Mouse (Mus musculus): Measurements from ENCODE around the gene Lancl3. TPM values are rescaled to one million over a fixed set of nuclear protein-coding genes. Genes with fewer than 3 reads are reported as not detected.

Gene Lancl3
- polyA plus RNA-seq, 1 experiment from 2014 or later: 0.17 TPM

DNA sequence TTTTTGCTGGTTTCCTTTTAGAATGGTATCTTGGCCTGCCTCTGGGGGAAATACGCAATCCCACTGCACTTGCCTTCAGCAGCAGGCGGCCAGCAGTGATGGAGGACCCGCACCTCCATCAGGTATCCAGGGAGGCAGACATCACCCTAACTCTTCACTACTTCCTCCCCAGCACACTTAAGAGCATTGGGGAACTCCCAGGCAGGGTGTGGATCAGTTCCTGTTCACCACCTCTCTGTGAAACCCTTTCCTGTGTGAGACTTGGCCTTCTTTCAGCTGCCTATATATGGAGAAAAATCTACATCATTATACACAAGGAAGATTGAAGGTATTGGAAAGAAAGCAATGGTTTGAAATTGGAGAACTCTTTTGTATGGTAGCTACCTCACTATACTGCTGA, 19.9 kb downstream of the Lancl3 start:
- H3K4me2 ChIP-seq (ENCODE audit: low read depth, severe bottlenecking): no peak overlapping the region
- no peak overlapping the region for H3K4me3 ChIP-seq (ENCODE audit: low read depth, low read length)
- H3K9me3 ChIP-seq (ENCODE audit: control insufficient read depth, low read length): no peaks in the 10 kb centered on the region
- H3K27me3 ChIP-seq (ENCODE audit: control insufficient read depth, insufficient read depth, low read length): no peaks in the 10 kb centered on the region
- no peak overlapping the region for H3K27ac ChIP-seq (replicated peaks; ENCODE audit: low read depth, low read length)
- no peaks in the 10 kb centered on the region for H3K36me3 ChIP-seq (ENCODE audit: control insufficient read depth, insufficient read depth, low read length)
- WGBS: 93% methylated on average over 3 of the region's 3 CpGs
- DNase-seq (ENCODE audit: low spot score) (no peak), ATAC-seq (ENCODE audit: insufficient number of reproducible peaks, low FRiP score, low TSS enrichment, low read depth) (no peak)
- no peaks in the 10 kb centered on the region for H3K4me1 ChIP-seq (ENCODE audit: control insufficient read depth, insufficient read depth, low read length)
- no peak overlapping the region for H3K9ac ChIP-seq (ENCODE audit: low read length)

DNA sequence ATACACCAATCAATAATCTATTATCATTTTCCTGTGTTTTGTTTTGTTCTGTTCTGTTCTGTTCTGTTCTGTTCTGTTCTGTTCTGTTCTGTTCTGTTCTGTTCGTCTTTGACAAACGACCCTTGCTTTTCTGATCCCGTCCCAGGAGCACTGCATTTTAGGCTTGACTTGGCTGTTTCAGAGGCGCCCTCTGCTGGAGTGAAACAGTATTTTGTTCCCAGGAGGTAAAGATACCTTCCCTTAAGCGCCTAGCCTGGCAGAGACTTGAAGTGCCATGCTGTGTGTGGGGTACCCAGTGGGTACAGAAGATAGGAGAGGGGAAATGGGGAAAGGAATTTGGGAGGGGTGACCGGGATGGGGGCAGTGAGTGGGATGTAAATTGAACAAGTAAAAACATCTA, 21.5 kb downstream of the Lancl3 start:
- no peak overlapping the region for H3K4me3 ChIP-seq (ENCODE audit: low read depth, low read length)
- H3K9ac ChIP-seq (ENCODE audit: low read length): no peak overlapping the region
- no peaks in the 10 kb centered on the region for H3K36me3 ChIP-seq (ENCODE audit: control insufficient read depth, insufficient read depth, low read length)
- DNase-seq (ENCODE audit: low spot score) (peak; percentile 67), ATAC-seq (ENCODE audit: insufficient number of reproducible peaks, low FRiP score, low TSS enrichment, low read depth) (no peak)
- H3K4me2 ChIP-seq (ENCODE audit: low read depth, severe bottlenecking): no peak overlapping the region
- no peaks in the 10 kb centered on the region for H3K27me3 ChIP-seq (ENCODE audit: control insufficient read depth, insufficient read depth, low read length)
- 36% methylated on average over 6 of the region's 6 CpGs for WGBS
- no peaks in the 10 kb centered on the region for H3K4me1 ChIP-seq (ENCODE audit: control insufficient read depth, insufficient read depth, low read length)
- H3K9me3 ChIP-seq (ENCODE audit: control insufficient read depth, low read length): no peaks in the 10 kb centered on the region
- no peak overlapping the region for H3K27ac ChIP-seq (replicated peaks; ENCODE audit: low read depth, low read length)

DNA sequence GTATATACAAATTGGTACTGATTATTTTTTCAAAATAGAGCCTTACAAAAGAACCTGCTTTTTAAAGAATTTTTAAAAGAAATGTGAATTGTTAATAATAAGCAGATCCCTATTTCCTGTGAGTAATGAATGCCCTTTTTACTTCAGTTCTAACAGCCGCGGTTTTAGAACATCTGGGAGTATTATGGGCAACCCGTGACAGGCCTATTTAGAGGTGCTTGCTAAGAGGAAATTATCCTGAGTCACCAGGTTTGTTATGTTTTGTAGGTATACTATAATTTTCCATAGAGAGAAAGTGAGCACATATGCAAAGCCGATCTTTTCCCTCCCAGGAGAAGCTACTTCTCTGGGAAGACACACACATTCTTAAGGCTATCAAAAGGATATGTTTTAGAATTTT, 22.0 kb downstream of the Lancl3 start:
- Histone ChIP-seq H3K4me1 (ENCODE audit: control insufficient read depth, insufficient read depth, low read length) (no peaks in the 10 kb centered on the region), H3K9ac (ENCODE audit: low read length) (no peak overlapping the region), H3K4me2 (ENCODE audit: low read depth, severe bottlenecking) (no peak overlapping the region), H3K9me3 (ENCODE audit: control insufficient read depth, low read length) (no peaks in the 10 kb centered on the region), H3K4me3 (ENCODE audit: low read depth, low read length) (no peak overlapping the region), H3K27me3 (ENCODE audit: control insufficient read depth, insufficient read depth, low read length) (no peaks in the 10 kb centered on the region), H3K27ac (replicated peaks; ENCODE audit: low read depth, low read length) (no peak overlapping the region), H3K36me3 (ENCODE audit: control insufficient read depth, insufficient read depth, low read length) (no peaks in the 10 kb centered on the region)
- 77% methylated on average over 4 of the region's 4 CpGs for WGBS
- DNase-seq (ENCODE audit: low spot score): no peak
- no peak for ATAC-seq (ENCODE audit: insufficient number of reproducible peaks, low FRiP score, low TSS enrichment, low read depth)

DNA sequence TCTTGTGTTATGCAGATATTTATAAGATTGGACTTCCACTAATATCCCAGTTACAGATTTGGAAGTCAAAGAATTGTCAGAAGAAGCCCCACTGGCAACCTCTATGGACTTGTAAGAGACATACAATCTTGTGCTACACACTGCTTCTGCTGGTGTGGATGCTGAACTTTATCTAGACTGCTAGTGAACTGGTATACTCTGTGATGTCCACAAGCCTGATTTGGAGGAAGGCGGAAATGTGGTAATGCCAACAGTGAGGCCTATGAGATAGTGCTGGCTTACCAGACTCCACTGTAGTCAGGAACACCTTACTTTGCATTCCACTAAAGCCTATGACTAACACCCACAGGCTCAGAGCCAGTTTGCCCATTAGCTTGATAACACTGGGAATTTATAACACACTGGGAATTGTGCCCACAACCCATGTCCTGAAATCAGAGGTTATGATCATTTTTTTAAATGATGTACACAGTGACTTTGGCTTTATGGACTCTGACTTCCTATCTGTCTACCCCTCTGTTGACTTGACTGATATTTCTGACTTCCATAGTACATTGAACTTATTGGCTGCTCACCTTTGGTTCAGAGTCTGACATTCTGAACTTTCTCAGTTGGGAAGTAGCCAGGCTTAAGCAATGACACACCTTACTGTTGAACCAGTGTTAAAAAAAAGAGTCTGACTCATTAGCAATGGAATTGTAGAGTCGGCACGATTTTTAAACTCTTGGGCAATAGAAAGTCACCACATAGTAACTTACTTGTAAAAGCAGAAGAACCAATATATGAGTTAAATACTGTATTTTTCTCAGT, 22.9 kb downstream of the Lancl3 start:
- Histone ChIP-seq H3K4me3 (ENCODE audit: low read depth, low read length) (no peak overlapping the region), H3K36me3 (ENCODE audit: control insufficient read depth, insufficient read depth, low read length) (no peaks in the 10 kb centered on the region), H3K4me2 (ENCODE audit: low read depth, severe bottlenecking) (no peak overlapping the region), H3K27ac (replicated peaks; ENCODE audit: low read depth, low read length) (no peak overlapping the region), H3K9ac (ENCODE audit: low read length) (no peak overlapping the region), H3K27me3 (ENCODE audit: control insufficient read depth, insufficient read depth, low read length) (no peaks in the 10 kb centered on the region), H3K4me1 (ENCODE audit: control insufficient read depth, insufficient read depth, low read length) (no peaks in the 10 kb centered on the region), H3K9me3 (ENCODE audit: control insufficient read depth, low read length) (no peaks in the 10 kb centered on the region)
- DNase-seq (ENCODE audit: low spot score) (no peak), ATAC-seq (ENCODE audit: insufficient number of reproducible peaks, low FRiP score, low TSS enrichment, low read depth) (no peak)
- 84% methylated on average over 3 of the region's 3 CpGs for WGBS

DNA sequence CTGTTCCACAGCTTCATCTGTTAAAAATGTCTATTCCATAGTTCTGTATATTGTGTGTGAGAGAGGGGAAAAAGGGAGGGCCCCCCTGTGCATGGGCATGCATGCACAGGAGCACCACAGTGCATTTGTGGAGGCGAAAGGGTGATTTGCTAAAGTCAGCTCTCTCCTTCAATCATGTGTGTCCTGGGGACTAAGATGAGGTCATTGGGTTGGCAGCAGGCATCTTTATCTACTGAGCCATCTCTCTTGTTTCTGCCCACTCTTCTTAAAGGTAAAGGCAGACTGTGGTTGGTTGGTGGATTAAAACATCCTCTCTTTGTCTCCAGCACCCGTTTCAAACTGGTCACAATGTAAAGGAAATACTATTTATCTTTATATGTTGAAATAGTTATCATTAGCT, 27.4 kb downstream of the Lancl3 start:
- no peak overlapping the region for H3K9ac ChIP-seq (ENCODE audit: low read length)
- H3K27me3 ChIP-seq (ENCODE audit: control insufficient read depth, insufficient read depth, low read length): no peaks in the 10 kb centered on the region
- no peak overlapping the region for H3K4me2 ChIP-seq (ENCODE audit: low read depth, severe bottlenecking)
- no peaks in the 10 kb centered on the region for H3K36me3 ChIP-seq (ENCODE audit: control insufficient read depth, insufficient read depth, low read length)
- H3K4me3 ChIP-seq (ENCODE audit: low read depth, low read length): no peak overlapping the region
- no peaks in the 10 kb centered on the region for H3K4me1 ChIP-seq (ENCODE audit: control insufficient read depth, insufficient read depth, low read length)
- H3K27ac ChIP-seq (replicated peaks; ENCODE audit: low read depth, low read length): no peak overlapping the region
- WGBS: 86% methylated on average over 2 of the region's 2 CpGs
- no peaks in the 10 kb centered on the region for H3K9me3 ChIP-seq (ENCODE audit: control insufficient read depth, low read length)
- DNase-seq (ENCODE audit: low spot score) (no peak), ATAC-seq (ENCODE audit: insufficient number of reproducible peaks, low FRiP score, low TSS enrichment, low read depth) (no peak)

DNA sequence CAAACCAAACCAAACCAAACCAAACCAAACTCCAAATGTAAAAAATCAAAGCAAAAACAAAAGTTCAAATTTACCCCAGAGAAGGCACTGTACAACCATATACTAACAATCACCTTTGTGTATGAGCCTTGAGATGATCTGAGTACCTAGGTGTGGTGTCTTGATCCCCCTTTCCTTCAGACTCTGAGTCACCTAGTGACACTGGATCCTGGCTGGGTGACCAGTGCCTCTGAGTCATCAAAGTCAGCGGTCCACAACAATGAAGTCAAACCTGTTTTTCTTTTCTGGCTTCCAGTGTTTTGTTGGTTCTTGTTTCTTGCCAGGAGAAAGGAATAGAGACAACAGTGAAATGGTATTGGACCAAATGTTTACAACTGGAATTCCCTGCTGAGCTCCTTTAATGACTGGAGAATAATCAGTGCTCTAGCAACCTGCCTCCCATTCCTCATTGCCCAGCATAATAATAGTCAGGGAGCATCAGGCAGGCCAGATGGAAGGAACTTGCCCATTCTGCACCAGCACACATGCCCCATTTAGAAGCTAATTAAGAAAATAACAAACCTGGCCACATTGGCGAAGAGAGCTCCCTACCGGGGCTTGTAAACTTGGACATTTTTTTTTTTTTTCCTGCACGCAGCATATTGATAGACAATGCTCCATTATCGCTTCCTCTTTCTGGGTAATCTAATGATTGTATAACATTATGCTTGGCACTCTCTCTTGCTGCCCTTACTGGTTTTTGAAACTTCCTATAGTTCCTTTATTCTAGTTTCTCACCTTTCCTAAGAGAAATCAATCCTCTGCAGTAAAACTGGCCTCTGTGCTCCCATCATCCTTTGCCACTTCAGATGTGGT, 41.3 kb downstream of the Lancl3 start:
- Histone ChIP-seq H3K27ac (replicated peaks; ENCODE audit: low read depth, low read length) (no peak overlapping the region), H3K9ac (ENCODE audit: low read length) (no peak overlapping the region), H3K36me3 (ENCODE audit: control insufficient read depth, insufficient read depth, low read length) (no peaks in the 10 kb centered on the region), H3K9me3 (ENCODE audit: control insufficient read depth, low read length) (no peaks in the 10 kb centered on the region), H3K4me1 (ENCODE audit: control insufficient read depth, insufficient read depth, low read length) (no peaks in the 10 kb centered on the region), H3K27me3 (ENCODE audit: control insufficient read depth, insufficient read depth, low read length) (no peaks in the 10 kb centered on the region), H3K4me3 (ENCODE audit: low read depth, low read length) (no peak overlapping the region), H3K4me2 (ENCODE audit: low read depth, severe bottlenecking) (no peak overlapping the region)
- no peak for DNase-seq (ENCODE audit: low spot score)
- WGBS: 67% methylated on average over 5 of the region's 5 CpGs
- no peak for ATAC-seq (ENCODE audit: insufficient number of reproducible peaks, low FRiP score, low TSS enrichment, low read depth)

DNA sequence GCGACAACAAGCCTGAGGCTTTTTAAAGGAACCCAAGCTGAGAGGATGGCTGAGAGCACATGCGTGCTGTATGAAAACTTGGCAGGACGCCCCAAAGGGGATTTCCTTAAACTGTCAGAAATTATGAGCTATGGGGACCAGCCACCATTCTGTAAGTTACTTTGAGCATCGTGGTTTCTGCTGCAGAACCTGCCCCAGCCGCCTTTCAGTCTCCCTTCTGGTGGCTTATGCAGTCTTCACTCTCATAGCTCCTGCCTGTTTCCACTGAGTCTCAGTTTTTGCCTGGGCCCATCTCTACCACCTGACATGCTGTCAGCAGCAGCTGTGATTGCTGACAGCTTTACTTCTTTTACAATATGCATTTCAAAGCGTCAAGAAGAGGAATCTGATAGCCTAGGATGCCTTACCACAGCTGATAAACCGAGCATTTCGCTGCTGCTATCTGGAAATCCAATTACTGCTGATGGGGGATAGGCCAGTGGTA, 43.7 kb downstream of the Lancl3 start:
- Histone ChIP-seq H3K9me3 (ENCODE audit: control insufficient read depth, low read length) (no peaks in the 10 kb centered on the region), H3K4me2 (ENCODE audit: low read depth, severe bottlenecking) (no peak overlapping the region), H3K4me1 (ENCODE audit: control insufficient read depth, insufficient read depth, low read length) (no peaks in the 10 kb centered on the region), H3K9ac (ENCODE audit: low read length) (no peak overlapping the region), H3K36me3 (ENCODE audit: control insufficient read depth, insufficient read depth, low read length) (no peaks in the 10 kb centered on the region), H3K4me3 (ENCODE audit: low read depth, low read length) (no peak overlapping the region), H3K27me3 (ENCODE audit: control insufficient read depth, insufficient read depth, low read length) (no peaks in the 10 kb centered on the region), H3K27ac (replicated peaks; ENCODE audit: low read depth, low read length) (no peak overlapping the region)
- no peak for ATAC-seq (ENCODE audit: insufficient number of reproducible peaks, low FRiP score, low TSS enrichment, low read depth)
- no peak for DNase-seq (ENCODE audit: low spot score)
- 68% methylated on average over 8 of the region's 8 CpGs for whole genome bisulfite sequencing

DNA sequence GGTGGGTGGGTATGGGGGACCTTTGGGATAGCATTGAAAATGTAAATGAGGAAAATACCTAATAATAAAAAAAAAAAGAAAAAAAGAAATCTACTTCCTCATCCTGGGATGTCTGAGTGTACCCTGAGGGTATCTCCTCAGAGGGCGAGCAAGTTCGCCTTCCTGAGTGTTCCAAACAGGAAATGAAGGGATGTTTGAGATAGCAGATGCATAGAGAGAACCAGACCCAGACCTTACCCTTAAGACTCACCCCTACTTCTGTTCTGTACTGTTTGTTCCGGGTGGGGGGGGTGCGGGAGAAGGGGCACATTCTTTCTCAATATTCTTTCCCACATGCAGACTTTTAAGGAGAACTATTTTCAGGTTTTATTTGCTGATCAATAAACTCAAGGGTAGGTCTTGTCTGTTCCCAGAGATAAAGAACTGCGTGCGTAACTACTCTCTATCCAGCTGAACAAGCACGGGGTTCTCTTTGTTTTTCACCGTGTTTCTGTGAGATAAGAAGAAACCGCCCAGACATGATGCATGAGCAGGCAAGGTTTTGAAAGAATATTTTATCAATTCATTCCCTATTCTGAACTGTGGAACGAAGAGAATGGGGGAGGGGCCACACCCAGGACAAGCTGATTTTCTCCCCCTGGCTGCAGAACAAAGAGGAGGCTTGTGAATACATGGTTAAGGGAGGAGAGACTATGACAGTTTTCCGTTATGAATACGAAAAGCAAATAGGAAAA, 45.1 kb downstream of the Lancl3 start:
- Histone ChIP-seq H3K4me3 (ENCODE audit: low read depth, low read length) (no peak overlapping the region), H3K4me1 (ENCODE audit: control insufficient read depth, insufficient read depth, low read length) (no peaks in the 10 kb centered on the region), H3K9me3 (ENCODE audit: control insufficient read depth, low read length) (no peaks in the 10 kb centered on the region), H3K36me3 (ENCODE audit: control insufficient read depth, insufficient read depth, low read length) (no peaks in the 10 kb centered on the region), H3K4me2 (ENCODE audit: low read depth, severe bottlenecking) (no peak overlapping the region), H3K27me3 (ENCODE audit: control insufficient read depth, insufficient read depth, low read length) (no peaks in the 10 kb centered on the region), H3K27ac (replicated peaks; ENCODE audit: low read depth, low read length) (no peak overlapping the region), H3K9ac (ENCODE audit: low read length) (no peak overlapping the region)
- DNase-seq (ENCODE audit: low spot score) (no peak), ATAC-seq (ENCODE audit: insufficient number of reproducible peaks, low FRiP score, low TSS enrichment, low read depth) (no peak)
- WGBS: 84% methylated on average over 12 of the region's 12 CpGs

Measured in limb, embryonic 11.5 days (tissue).